1 mouse cellular context compared by ENCODE assay signal in genomic region chr6:129232842-129233205, GRCm38 (mm10).
TF ChIP-seq lines count a peak whose summit lies in the region.

No protein-coding gene starts in this region.

TF ChIP-seq in MEL, 35 proteins besides CTCF, POLR2A, EP300 and RAD21 (continued from another document):
- TF ChIP-seq ETS1 (IDR thresholded peaks at IDR 0.05; ENCODE audit: low read depth, low read length) (peak; percentile 91), ZC3H11A (IDR thresholded peaks at IDR 0.05; ENCODE audit: low read depth, low read length) (no peak), TCF12 (IDR thresholded peaks at IDR 0.05; ENCODE audit: low read depth, low read length) (peak; percentile 95), CHD1 (IDR thresholded peaks at IDR 0.05; ENCODE audit: low read depth, low read length) (0 out of 2 replicates have a peak, but pooled peaks have one; percentile 60), TAL1 (IDR thresholded peaks at IDR 0.05; ENCODE audit: low read length) (peak; percentile 79), SIN3A (IDR thresholded peaks at IDR 0.05; ENCODE audit: low read length) (peak; percentile 94), MYC (IDR thresholded peaks at IDR 0.05; ENCODE audit: low read depth, low read length) (peak; percentile 84), UBTF (IDR thresholded peaks at IDR 0.05; ENCODE audit: borderline replicate concordance, insufficient read depth, low read depth, low read length) (no peak), NELFE (IDR thresholded peaks at IDR 0.05; ENCODE audit: low read depth, low read length) (peak; percentile 62), ZKSCAN1 (IDR thresholded peaks at IDR 0.05; ENCODE audit: low read depth, low read length) (no peak), RCOR1 (IDR thresholded peaks at IDR 0.05; ENCODE audit: low read depth, low read length) (peak; percentile 89), MAZ (IDR thresholded peaks at IDR 0.05; ENCODE audit: low read depth, low read length) (no peak), USF2 (IDR thresholded peaks at IDR 0.05; ENCODE audit: borderline replicate concordance in 1 of 2, insufficient read depth in 1 of 2, low read depth in 1 of 2, low read length in 2 of 2) (no peak), MYB (IDR thresholded peaks at IDR 0.05; ENCODE audit: low read depth, low read length) (peak; percentile 99), MXI1 (IDR thresholded peaks at IDR 0.05; ENCODE audit: low read depth, low read length) (no peak)
